Mouse (Mus musculus): ENCODE data around the gene Trpv3.

Gene Trpv3

DNA sequence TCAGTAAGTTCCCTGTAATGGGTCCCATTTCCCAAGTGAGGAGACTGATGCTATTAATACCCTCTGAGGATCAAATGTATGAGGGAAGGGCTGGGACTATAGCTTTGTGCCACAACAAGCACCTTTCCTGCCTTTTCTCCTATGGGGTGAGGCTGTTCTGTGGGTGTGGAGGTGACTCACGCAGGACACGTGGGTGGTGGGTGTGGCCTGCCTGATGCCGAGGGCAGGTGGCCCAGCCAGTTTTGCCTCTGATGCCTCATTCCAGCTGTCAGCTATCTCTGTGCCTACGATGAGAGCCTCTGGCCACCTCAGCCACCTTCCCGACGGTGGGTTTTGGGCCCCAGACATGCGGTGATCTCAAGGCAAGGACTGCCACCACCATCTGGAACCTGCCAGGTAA is at the start of gene Trpv3:
TSS of gene Trpv3 (plus strand) at position 122 of the 400 bp plus-strand sequence.
- no peak for DNase-seq (ENCODE audit: low read depth, low spot score)

DNA sequence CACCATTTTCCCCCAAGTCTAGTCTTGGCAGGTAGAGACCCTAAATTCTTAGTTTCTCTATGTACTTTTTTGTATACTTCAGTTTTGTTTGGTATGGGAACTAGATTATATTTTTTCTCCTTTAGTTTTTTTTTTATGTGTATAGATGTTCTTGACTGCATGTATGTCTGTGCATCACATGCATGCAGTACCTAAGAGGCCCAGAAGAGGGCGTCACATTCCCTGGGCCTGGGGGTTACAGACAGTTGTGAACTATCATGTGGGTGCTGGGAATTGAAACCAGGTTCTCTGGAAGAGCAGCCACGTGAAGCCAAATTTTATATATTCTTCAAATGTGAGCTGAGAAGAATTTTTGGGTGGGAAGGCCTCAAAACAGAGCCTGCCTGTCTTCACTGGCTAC is 47.5 kb upstream of the Trpv3 start:
- DNase-seq (ENCODE audit: low read depth, low spot score), result no peak

DNA sequence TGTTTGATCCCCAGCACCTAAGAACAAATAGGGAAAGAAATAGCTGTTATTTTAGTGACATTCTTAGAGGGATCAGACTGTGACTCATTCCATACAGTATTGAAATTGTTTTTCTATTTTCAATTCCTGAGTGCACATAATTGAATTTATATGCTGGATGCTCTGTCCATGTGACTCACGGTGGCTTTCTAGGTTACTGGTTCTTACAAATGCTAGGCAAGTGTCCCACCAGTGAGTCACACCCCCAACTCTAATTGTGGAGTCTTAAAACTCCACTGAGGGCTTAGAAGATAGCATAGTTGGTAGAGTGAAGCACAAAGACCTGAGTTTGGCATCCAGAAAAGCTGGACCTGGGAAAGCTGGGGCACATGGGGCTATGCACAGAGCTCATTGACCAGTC is 46.5 kb upstream of the Trpv3 start:
- no peak for DNase-seq (ENCODE audit: low read depth, low spot score)

DNA sequence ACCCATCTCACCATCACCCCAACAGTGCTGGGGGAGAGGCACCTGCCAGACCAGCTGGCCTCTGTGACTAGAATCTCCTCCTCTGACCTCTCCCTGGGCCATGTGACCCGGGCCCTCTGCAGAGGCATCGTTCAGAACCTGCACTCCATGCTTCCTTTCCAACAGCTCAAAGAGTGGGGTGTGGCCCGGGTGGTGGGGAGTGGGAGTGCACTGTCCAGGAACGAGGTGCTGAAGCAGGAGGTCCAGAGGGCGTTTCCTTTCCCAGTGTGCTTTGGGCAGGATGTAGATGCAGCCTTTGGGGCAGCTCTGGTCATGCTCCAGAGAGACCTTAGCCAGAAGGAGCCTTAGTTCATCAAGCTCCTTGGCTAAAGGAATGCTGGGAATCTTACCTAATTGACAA is 44.3 kb upstream of the Trpv3 start:
- DNase-seq (ENCODE audit: low read depth, low spot score), result peak; percentile 62

DNA sequence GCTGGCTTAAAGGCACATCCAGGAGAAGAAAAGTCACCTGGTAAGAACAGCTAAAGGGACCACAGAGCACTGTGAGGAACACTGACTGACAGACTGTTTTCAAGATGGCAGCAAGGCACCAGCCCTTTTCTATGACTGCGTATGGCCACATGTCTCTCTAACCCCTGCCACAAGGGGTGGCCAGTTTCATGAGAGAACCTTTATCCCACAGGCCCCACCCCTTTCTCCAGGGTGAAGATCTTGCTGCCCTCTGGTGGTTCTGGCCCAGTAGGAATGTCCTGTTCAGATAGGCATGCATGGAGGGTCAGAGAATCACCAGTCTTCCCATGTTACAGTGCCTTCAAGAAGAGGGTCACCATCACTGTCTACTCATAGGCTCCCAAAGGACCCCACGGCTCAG is 43.2 kb upstream of the Trpv3 start:
- DNase-seq (ENCODE audit: low read depth, low spot score), result peak; percentile 86

DNA sequence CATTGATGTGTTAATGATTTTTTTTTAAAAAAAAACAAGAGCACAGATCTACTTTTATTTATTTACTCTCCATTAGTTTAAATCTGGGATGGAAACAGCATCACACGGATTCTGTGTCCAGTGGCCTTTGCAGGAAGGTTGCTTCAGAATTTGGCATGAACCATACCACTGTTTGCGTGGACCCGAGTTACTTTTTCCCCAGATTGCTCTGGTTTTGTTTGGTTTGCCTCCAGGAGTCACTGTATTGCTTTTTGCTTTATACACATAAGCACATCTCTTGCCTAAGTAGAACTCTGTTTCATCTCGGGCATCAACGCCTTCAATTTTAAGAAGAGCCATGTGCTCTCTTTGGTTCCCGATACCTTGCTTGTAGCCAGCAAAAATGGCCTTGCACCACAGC is 41.3 kb upstream of the Trpv3 start:
- DNase-seq (ENCODE audit: low read depth, low spot score), result no peak

DNA sequence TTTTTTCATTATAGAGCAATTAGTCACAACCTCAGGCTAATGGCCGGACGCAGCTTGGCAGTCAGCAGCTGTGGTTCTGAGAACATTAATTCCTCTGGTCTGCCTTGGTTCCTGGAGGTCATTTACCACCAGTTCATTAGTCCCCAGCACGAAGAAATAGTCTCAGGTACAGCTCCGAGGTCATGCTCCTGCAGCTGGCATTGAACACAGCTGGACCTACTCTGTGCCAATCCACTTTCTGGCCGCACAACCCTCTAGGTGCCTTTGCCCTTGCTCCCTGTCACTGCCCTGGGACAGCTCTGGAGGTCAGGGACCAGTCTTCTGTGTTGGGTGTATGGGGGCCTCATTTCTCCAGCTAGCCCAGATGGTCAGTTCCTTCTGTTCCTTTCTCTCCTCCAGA is 38.3 kb upstream of the Trpv3 start:
- DNase-seq (ENCODE audit: low read depth, low spot score), result no peak

DNA sequence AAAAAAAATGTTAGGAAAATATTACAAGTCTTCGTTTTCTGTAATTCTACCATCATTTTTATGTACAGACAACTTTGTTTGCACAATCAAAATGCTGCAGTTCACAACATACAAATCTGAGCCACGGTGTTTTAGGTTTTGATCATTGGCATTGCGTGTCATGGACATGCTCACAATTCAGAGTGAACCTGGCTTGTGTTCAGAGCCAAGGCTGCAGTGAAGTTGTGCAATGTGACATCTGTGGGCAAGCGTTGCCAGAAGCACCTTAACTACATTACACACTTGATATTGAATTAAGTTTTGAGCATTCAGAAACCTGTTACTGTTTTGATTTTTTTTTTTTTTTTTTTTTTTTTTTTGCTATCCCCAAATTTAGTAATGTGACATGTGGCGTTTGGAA is 37.1 kb upstream of the Trpv3 start:
- no peak for DNase-seq (ENCODE audit: low read depth, low spot score)

DNA sequence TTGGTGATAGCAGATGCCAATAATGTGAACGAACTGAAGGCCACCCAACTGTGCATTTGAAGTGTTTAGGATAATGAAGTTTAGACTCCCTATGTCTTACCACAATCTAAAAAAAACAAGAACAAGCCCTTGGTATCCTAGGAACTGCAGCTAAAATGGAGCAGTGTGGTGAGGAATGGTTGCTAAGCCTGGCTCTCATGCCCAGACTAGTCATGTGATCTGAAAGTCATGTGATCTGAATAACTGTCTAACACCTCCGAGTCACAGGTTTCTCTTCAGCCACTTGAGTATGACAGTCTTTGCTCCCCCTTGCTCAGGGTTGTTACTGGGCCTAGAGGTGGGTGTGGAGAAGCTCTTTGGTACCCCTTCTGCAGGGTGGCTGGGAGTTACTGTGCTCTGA is 34.7 kb upstream of the Trpv3 start:
- no peak for DNase-seq (ENCODE audit: low read depth, low spot score)

DNA sequence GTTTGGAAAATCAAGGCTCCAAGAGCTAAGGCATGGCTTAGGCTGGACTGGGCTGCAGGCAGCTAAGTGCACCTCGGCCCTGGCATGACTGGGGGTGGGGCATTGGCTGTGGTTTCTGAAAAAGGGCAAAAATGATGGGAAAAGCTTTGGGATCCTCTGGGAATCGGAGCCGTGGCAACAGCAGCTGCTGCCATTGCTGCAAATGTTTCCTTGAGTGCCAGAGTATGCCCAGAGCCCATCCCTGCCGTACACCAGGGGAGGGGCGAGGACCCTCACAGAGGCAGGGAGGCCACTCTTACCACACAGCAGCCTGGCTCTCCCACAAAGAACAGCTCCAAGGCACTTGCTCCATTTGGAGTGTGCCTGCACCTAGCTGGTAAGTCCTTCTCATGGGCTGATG is 33.2 kb upstream of the Trpv3 start, which contains the start of gene Trpv1:
TSS of gene Trpv1 (plus strand) at position 301 of the 400 bp plus-strand sequence.
- DNase-seq (ENCODE audit: low read depth, low spot score), result no peak

DNA sequence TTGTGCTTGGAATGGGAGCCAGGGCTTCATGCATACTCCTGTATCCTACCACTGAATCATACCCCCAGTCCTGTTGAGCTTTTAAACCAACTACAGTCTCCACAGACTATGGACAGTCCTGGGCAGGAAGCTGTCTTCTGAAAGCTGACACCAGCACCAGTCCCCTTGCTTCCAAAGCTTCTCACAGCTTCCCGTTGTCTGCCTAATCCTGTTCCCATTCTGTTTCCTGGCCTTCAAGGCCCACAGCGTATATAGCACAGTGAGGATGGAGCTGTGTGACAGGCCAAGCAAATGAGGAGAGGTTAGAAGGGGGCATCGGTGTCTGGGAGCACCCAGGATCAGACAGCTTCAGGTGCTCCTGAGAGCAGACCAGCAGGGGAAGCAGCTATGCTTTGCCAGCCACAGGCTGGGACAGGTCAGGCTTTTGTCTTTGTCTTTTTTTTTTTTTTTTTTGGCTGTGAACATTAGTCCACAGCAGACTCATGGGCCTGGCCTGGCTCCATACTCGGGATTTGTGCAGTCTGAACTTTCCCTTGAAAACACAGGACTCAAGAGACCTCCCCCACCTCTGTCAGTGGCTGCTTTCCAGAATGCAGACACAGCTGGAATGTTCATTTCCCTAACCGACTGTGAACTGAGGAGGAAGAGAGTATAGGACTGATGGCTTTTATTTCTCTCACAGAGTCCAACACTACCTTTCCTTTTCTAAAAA is 31.0 kb upstream of the Trpv3 start:
- no peak for DNase-seq (ENCODE audit: low read depth, low spot score)

DNA sequence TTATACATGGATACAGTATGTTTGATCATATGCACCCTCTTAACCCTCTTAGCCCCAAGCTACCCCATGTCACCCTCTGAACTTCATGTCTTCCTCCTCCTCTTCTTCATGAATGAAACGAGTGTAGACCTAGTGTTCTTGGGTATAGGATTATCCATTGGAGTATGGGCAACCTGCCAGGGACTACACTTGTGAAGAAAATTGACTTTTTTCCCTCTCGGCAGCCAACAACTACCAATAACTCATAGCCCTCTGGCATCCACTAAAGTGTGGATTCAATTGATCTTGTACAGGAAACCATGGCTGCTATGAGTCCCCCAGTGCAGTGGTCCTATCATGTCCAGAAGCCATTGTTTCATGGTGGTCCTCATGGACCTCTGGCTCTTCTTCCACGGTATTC is 30.5 kb upstream of the Trpv3 start:
- no peak for DNase-seq (ENCODE audit: low read depth, low spot score)

DNA sequence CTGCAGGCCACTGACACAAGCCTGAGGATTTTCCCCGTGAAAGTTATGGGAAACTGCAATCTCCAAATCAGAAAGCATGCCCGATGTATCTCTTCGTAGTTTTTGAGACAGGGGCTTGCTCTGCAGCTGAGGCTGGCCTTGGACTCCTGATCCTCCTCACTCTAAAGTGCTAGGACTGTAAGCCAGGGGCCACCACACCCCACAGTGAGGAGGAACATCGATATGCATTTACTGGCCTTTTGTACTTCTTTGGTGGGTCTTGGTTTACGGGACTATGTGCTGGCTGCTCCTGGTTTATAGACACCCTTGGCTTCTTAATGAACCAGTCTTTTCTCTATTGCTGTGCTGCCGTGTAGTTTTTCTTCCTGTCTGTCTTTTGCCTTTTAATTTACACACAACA is 25.0 kb upstream of the Trpv3 start:
- DNase-seq (ENCODE audit: low read depth, low spot score), result no peak

DNA sequence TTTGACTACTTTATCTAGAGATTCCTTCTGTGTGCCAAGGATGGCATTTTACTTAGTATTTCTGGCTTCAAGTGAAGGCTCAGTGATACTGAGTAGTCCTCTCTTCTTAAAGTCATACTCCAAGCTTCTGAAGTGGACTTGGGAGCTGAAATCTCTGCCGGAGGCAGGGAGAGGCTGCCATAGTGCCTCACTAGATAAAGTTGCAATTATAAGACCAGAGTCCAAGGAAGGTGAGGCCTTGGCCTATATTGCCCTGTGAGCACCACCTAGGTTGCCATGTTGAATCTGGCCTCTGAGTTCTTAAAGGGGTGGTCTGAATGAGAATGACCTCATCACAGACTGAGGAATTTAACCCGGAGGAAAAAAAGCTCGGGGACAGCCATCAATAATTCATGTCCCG is 24.4 kb upstream of the Trpv3 start:
- DNase-seq (ENCODE audit: low read depth, low spot score), result no peak

DNA sequence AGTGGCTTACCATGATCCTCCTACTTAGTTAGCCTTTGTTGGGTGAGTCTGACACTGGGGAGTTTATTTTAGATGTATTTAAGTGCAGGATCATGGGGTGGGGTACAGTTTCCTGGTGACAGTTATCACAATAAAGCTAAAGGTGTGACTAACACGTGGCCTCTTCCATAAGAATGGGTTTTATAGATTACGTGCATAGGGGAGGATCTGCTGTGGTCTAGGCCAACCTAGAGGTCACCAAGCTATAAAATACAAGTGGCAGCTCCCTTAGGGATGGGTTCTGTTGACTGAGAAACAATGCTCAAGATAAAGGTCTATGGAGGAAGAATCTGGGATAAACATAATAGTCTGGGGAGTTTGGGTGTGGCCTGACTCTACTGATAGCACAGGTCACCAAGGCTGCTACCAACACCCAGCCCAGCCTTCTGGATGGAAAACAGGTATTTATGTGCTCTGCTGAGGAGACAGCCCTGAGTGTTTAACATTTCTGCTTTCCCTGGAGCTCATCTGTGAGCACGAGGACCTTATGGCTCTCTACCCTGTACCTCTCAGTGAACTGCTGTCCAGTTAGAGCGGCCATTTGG is 9.7 kb upstream of the Trpv3 start:
- no peak for DNase-seq (ENCODE audit: low read depth, low spot score)

DNA sequence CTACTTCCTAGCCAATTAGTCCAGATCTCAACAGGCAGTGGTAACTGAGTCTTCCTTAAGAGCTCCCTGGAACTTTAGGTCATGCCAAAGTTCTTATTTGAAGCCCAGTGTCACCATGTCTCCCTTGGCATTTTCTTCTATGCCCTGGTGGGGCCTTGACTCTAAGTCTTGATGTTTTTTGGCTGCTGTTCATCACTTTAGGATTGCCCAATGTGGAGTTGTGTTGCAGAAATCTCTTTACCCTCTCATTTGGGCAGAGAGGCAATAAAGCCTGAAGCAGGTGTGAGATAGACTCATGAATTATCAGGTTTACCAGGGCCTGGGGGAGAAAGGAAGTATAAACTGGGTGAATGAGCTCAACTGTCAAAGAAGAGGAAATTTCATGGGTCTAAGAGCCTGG is 8.5 kb upstream of the Trpv3 start:
- no peak for DNase-seq (ENCODE audit: low read depth, low spot score)

DNA sequence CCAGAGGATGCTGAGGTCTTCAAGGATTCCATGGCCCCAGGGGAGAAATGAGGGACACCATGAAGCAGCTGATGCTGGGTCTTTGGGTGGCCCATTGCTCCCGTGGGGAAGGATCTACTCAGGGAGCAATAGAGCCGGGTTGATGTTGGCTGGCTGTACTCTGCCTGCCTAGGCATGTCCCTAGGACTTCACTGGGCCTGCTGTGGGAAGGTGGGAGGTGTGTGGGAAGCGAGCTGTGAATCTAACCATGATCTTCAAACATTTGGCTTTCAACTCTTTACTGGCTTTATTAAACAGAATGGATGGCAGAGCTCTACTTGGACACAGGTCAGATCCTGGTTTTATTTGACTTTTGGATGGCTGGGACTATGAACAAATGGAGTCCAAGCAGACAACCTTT is 6.7 kb upstream of the Trpv3 start:
- no peak for DNase-seq (ENCODE audit: low read depth, low spot score)

DNA sequence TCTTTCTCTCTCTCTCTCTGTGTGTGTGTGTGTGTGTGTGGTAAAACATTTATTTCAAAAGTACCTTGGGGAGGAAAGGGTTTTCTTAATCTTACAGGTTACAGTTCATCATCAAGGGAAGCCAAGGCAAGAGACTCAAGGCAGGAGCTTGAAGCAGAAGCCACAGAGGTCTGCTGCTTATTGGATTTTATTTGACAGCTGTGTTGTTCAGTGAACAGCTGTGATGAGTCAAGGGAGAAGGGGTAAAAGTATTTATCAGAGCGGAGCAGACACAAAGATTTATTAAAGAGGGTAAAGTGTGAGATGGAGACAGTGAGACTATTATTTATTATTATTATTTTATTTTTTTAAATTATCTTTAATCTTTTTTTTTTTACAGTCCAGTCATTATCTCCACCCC is 5.8 kb upstream of the Trpv3 start:
- DNase-seq (ENCODE audit: low read depth, low spot score), result no peak

DNA sequence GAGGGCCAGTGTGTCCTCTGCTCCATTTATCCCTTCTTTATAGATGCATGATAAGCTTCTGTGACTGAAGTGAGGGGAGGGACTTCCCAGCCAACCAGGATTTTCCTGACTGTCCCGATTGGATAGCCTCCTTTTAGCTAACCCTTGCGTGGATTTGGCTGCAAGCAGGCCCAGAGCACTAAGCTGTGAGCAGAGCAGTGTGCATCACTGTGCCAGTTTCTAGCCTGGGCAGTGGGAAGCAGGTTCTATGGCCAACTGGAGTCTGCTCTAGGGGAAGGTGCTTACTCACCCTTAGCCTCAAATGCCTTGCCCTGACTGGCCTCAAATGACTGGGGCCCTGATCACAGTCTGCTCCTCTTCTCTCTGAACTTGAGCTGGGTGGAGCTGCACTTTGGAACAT is 7.6 kb downstream of the Trpv3 start:
- DNase-seq (ENCODE audit: low read depth, low spot score), result no peak

DNA sequence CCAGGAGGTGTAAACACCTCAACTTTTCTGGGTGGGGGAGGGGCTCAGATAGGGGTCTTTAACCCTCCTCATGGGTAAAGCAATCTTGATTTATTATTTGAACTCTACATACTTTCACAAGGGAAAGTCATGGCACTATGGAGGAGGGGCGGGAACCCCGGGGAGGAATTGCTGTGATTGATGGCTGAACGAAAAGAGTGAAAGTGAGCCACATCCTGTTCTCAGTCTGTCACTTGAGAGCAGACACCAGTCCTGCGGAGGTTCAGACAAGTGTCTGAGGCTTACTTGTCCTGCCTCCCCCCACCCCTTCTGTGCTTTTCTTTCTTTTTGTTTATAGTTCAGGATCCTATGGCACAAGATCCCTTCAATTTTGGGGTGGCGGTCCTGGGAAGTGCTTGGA is 13.5 kb downstream of the Trpv3 start:
- DNase-seq (ENCODE audit: low read depth, low spot score), result no peak

DNA sequence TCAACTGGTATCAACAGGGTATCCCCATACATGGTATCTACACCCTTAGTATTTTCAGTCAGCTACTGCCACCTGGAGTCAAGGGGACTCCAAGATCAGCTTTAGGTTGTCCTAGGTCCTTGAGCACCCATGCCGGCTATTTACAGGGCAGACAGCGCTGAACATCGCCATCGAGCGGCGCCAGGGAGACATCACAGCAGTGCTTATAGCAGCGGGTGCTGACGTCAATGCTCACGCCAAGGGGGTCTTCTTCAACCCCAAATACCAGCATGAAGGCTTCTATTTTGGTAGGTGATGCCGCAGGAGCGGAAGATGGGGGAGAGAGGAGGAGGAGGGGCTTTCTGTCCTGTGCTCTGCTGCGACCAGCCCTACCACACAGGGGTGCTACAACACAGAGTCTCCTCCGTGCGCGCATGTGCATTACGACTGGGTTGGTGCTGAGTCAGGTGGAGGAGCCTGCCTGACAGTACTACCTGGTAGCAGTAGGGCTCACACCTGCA is 14.4 kb downstream of the Trpv3 start:
- DNase-seq (ENCODE audit: low read depth, low spot score), result peak; percentile 87

DNA sequence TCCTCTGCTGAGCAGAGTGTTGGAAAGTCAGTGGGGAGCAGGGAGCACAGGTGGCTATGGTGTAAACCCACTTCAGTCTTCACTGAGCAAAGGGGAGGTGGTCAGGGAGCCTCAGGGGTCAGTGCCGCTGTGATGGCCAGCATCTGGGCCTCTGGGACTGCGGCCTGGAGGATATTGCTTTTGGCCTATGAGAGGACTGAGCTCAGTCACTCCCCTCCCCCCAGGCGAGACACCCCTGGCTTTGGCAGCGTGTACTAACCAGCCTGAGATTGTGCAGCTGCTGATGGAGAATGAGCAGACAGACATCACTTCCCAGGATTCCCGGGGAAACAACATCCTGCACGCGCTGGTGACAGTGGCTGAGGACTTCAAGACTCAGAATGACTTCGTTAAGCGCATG is 16.2 kb downstream of the Trpv3 start:
- DNase-seq (ENCODE audit: low read depth, low spot score), result no peak

DNA sequence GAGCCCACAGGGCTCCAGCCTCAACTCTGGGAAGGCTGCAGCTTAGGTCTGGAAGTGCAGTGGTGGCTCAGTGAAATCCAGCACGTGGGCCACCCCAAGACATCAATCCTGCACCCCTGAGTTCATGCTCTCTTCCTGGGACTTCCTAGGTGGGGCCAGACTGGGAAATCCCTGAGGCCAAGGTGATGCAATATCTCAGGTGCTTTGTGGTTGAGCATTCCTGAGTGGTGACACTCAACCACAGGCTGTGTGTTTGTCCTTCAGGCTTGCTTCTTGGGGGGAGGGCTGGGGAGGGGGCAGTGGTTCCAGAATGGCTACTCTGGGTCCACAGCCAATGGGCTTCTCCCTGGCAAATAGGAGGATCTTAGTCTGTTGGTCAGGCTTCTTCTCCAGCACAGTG is 16.7 kb downstream of the Trpv3 start:
- DNase-seq (ENCODE audit: low read depth, low spot score), result no peak

DNA sequence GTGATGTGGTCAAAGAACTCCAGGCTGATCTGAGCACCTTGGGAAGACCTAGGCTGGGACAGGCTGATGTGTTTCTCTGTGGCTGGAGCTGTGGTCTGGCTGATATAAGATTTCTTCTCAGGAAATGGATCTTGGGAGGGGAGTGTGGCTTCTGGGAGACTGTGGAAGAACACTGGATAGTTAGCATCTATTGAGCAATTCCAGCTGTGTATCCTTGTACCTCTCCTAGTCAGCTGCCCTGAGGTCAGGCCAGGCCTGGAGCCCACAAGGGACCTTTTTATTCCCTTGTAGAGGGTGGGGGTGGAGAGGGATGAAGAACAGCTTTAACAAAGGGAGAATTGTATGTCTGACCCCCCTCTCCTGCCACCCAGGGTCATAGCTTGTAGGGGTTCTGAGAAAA is 17.2 kb downstream of the Trpv3 start:
- no peak for DNase-seq (ENCODE audit: low read depth, low spot score)

All from R1 (cell line).